Mouse (Mus musculus) stomach, postnatal 0 days (tissue): ENCODE results near the gene Phf14.

Experiments used
- CTCF ChIP-seq: IDR thresholded peaks from 2 replicates; pipeline ENCODE4 v1.5.1; 2016; ENCODE audit warnings: antibody characterized with exemption, low read depth, mild to moderate bottlenecking, moderate library complexity
- EP300 ChIP-seq: optimal IDR thresholded peaks from 2 replicates; pipeline ENCODE3; 2016; ENCODE audit warnings: antibody characterized with exemption

GRCm38 (mm10) chr6:12084721-12085120 is 177.1 kb downstream of the Phf14 start:
- TF ChIP-seq CTCF (no peak), EP300 (no peak)
